Mouse (Mus musculus) layer of hippocampus, adult 8-10 months (tissue): ENCODE results near the gene Eml4. TPM values are rescaled to one million over a fixed set of nuclear protein-coding genes. Genes with fewer than 3 reads are reported as not detected.

Experiments used
- DNase-seq, 2 experiments: peaks; one replicate each; pipeline ENCODE4 v3.0.0; 2022; ENCODE audit warnings: low spot score in 2 of 2
- total RNA-seq, 4 experiments: library from RNA; stranded (reverse); gene quantifications; 2 replicates each; pipeline ENCODE4 v1.2.4; 2022

Eml4 gene
- total RNA-seq, 4 experiments from 2014 or later = 23.7 to 25.6 (median 24.3) TPM

DNA sequence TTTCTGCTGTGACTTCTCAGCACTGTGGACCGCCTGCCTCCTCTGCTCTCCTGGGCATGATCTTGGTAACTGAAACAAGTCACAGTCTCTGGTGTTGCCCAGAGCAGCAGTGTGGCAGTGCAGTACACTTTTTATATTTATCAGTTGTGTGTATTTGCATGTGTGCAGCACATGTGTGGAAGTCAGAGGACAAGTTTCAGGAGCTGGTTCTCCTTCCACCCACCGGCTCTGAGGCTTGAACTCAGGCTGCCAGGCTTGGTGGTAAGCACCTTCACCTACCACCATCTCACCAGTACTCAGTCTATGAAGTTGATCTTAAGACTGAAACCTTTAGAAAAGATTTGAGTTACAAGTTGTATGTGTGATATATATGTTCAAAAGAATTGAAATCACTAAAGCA is 28.6 kb downstream of the Eml4 start:
- DNase-seq = no peak

GRCm38 (mm10) chr17:83379791-83380190 is 29.1 kb downstream of the Eml4 start:
- no peak for DNase-seq

DNA sequence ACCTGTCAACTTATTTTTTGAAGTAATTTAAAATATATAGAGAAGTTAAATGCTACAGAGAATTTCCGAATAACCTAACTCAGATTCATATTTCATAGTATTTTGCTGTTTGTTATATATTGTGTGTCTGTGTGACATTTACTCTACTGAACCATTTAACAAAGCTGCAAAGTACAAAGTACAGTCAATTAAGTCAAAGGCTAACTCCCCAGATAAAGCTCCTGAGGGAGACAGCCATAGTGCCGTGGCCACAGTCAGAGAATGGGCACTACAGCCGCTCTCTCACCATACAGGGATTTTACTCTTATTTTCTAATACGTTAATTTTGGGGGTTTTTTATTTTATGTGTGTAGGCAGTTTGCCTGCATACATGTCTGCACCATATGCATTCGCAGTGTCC is 32.0 kb downstream of the Eml4 start:
- DNase-seq = no peak

- DNase-seq = no peak
These were observed 34.2 kb downstream of the Eml4 start for GRCm38 (mm10) chr17:83384981-83385380.

- DNase-seq = no peak
These were observed 36.4 kb downstream of the Eml4 start for GRCm38 (mm10) chr17:83387161-83387560.

DNA sequence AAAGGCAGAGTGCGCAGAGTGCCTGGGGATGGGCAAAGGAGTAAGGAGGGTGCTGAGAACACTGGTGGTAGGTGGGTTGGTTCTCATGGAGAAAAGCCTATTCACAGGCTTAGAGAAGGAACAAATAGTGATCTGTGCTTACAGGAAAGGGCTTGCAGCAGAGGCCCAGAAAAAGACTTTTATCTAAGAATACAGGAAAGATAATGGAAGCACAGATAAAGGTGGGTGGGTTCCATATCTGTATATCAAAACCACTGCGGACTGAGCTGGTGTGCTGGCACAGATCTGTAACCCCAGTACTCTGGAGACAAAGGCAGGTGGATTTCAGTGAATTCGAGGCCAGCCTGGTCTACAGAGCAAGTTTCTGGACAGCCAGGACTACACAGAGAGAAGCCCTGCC is 43.3 kb downstream of the Eml4 start:
- DNase-seq = no peak

GRCm38 (mm10) chr17:83397571-83398100 is 46.9 kb downstream of the Eml4 start:
- no peak for DNase-seq

GRCm38 (mm10) chr17:83398756-83399155 is 48.0 kb downstream of the Eml4 start:
- no peak for DNase-seq

GRCm38 (mm10) chr17:83430607-83431006 is 79.9 kb downstream of the Eml4 start:
- no peak for DNase-seq

- DNase-seq = no peak
These were observed 92.7 kb downstream of the Eml4 start for GRCm38 (mm10) chr17:83443406-83443805.

GRCm38 (mm10) chr17:83449583-83449982 is 98.9 kb downstream of the Eml4 start:
- DNase-seq = no peak

DNA sequence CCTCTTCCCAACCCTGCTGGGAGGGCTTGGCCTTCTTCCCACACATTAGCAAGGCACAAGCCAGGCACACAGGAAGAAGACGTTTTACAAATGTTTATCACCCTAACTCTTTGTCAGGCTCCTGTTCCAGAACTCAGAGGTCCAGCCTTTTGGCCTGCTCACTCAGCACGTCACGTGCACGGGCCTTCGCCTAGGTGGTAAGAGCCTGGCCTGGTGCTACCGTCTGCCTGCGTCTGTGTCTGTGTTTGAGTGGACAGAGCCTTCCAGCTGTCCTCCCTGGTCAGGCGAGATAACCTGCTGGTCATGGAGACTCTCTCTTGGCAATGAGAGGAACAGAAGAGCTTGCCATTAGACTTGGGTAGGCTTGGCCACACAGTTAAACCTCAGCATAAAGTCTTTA is 100.6 kb downstream of the Eml4 start:
- no peak for DNase-seq

DNA sequence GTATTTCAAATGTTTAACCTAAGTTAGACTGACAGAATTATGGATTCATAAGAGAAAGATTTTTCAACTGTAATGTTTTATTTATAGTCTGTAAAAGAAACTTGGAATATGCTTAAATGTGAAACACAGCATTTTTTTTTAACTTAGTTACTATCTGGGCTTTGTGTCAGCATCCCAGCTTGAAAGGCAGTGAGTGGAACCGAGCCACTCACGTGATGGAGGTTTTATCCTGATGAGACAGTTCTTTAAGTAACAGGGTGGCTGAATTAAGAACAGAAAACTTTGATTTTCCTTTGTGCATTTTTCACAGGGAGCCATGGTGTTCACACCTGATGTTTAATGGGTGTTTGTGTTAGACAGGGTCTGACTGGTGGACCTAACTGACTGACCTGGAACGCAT is 101.1 kb downstream of the Eml4 start:
- DNase-seq = no peak

DNA sequence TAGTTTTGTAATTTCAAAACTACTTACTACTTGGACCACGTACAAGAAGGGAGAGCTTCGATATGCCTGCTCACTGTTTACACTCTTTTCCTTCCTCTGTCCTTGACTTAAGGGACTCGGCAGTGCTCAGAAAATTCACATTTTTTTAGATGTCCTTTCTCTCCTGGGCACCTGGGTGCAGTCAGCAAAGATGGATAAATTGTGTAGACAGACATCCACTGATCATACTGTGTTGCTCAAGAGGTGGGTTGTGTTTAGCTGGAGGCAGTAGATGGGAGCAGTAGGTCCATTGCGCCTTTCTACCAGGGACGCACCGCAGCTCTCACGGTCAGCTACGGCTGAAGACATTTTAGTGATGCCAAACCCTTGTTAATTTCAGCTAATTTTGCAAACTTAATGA is 101.7 kb downstream of the Eml4 start:
- no peak for DNase-seq

- DNase-seq = no peak
These were observed 102.9 kb downstream of the Eml4 start for GRCm38 (mm10) chr17:83453587-83453986.

DNA sequence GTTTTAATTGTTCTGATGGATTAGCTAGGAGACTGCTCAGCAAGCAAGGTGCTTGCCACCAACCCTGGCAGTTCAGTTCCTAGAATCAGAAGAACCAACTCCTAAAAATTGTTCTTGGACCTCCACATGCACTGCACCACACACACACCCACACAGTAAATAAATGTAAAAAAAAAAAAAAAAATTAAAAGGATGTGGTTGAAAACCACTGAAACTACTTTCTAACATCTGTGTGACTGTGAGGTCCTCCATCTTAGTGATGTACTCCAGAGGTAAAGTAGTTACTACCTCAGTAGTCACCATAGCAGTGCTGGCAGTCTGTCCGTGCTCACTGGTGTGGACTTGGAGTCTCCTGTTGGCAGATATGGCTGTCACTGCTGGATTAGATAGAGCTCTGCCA is 106.5 kb downstream of the Eml4 start:
- DNase-seq = no peak

DNA sequence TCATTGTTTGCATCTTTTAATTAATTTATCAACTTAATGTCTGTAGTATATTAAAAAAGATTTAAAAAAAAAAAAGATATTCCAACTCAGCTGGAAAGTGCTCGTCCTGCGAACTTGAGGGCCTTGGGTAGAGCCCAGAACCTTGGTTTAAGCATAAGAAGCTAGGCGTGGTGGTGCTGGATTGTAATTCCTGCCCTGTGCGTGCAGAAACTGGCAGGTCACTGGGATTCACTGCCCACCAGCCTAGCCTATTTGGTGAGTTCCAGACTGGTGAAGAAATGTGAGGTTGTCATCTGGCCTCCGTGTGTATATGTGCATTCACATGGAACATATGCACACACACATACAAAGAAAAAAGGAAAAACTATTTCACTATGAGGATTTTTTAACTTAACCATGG is 115.2 kb downstream of the Eml4 start:
- DNase-seq = no peak

DNA sequence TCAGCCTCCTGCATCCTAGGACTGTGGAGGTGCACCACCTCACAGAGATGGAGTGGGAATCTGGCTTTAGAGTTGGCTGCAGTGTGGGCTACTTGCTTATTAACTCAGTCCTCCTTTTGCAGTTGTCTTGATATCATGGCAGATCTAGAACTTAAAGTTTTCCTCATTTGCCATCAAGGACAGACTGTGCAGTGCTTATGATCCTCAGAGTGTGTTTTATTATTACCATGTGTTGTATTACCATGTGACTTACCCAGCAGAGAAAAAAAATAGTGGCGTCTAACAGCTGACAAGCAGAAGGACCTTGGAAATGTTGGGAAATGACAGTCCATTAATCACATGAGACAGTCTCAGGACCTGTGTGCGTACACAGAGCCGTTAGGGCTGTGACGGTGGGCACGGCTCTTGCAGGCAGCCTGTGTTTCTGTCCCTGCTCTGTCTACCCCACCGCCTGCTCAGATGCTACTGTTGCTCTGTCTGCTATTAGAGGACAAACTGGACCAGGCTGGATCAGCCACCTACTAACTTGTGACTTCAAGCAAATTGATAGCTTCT is 116.0 kb downstream of the Eml4 start:
- DNase-seq = no peak

DNA sequence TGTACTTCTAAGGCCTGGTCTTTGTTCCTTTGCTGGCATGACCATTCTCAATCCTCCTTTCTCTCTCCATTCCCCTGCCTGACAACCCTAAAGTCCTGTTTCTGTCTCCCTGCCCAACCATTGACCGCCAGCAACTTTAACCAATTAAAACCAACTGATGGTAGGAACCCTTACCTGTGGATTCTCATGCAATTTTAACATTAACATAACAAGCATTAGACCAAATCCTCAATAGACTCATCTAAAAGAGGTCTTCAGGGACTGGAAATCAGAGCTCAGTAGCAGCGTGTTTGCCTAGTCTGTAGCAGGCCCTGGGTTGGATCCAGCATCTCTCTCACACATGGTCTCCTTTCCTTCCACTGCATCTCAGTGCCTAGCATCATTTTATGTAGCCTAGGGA is 118.9 kb downstream of the Eml4 start:
- DNase-seq = no peak

DNA sequence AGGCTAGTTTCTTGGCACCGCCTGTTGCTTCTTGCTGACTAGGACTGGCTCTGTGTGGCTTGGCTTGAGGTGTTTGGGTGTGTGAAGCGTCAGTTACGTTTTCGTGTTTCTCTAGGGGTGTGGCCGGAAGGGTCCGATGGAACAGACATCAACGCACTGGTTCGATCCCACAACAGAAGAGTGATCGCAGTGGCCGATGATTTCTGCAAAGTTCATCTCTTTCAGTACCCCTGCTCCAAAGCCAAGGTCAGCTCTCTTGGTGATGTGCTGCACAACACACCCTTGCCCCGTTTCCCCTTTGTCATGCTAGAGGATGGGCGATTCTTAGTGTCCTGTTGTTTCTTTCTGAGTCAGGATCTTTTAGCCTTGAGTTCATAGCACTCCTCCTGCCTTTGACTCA is 126.4 kb downstream of the Eml4 start:
- DNase-seq = no peak

GRCm38 (mm10) chr17:83481551-83481950 is 130.8 kb downstream of the Eml4 start:
- DNase-seq = peak in 1 of 2 experiments; percentile 13

DNA sequence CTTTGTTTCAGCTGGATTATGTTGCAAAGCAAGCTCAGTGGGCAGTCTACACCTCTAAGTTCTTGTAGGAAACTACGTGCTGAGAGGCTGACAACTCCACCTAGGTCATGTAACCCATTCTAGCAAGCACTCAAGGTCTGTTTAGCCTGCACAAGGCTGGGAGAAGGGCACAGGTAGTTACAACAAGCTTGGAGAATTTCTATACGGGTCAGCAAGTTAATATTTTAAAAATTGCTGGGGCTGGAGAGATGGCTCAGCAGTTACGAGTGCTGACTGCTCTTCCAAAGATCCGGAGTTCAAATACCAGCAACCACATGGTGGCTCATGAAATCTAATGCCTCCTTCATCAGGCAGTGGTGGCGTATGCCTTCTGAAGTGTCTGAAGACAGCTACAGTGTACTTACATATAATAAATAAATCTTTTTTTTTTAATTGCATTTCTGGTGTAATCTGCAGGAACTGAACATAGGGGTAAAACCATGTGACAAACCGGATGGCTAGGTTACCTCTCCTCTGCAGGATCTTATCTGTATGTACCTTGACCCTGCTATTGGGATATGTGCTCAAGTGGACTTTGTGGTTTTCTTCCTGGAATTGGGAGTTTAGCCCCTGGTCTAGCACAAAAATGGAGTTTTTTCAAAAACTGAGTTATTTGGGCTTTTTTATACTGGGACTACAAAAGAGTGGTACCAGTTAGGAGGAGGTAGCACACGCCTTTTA is 132.2 kb downstream of the Eml4 start:
- DNase-seq = no peak

DNA sequence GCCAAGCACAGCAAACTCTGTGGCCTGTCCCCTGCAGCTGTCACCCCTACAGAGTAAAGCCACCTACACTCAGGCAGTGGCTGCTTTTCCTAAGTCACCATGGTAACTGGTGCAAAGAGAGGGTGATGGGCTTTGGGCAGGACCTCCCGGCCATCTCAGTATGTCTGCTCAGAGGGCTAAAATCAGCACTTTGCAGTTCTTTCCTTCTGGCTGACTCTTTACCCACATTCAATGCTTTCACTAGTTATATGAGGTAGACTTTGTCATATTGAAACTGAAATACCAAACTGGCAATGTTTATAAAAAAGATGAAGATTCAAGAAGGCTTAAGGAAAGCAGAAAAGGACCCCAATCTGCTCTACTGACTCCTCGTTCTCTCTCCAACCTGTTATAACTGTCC is 133.1 kb downstream of the Eml4 start:
- DNase-seq = no peak
